Mouse (Mus musculus) heart, embryonic 10.5 days (tissue): Measurements from ENCODE around the gene Loxl1. TPM values are rescaled to one million over a fixed set of nuclear protein-coding genes. Genes with fewer than 3 reads are reported as not detected.
A peak's percentile ranks its signal among the peaks of the same experiment; 100 is the strongest.

ENCODE experiments used
- DNase-seq: peaks from one replicate; pipeline ENCODE4 v3.0.0-alpha.2; 2017; ENCODE audit warnings: low spot score
- H3K27ac ChIP-seq: fragments of 300-500 bp; sonication (generic); 2 replicates; pipeline ENCODE4 v1.5.1; 2016; ENCODE audit warnings: mild to moderate bottlenecking
- H3K27me3 ChIP-seq: fragments of 300-500 bp; sonication (generic); 2 replicates; pipeline ENCODE4 v1.6.1; 2016; ENCODE audit warnings: mild to moderate bottlenecking; ENCODE audit not compliant: poor library complexity, insufficient read depth, severe bottlenecking
- H3K36me3 ChIP-seq: fragments of 300-500 bp; sonication (generic); 2 replicates; pipeline ENCODE4 v1.6.1; 2016; ENCODE audit warnings: mild to moderate bottlenecking, moderate library complexity
- H3K4me1 ChIP-seq: fragments of 300-500 bp; sonication (generic); 2 replicates; pipeline ENCODE4 v1.6.1; 2016; ENCODE audit warnings: mild to moderate bottlenecking
- H3K4me3 ChIP-seq: fragments of 300-500 bp; sonication (generic); 2 replicates; pipeline ENCODE4 v1.5.1; 2016; ENCODE audit warnings: mild to moderate bottlenecking, moderate library complexity
- H3K9me3 ChIP-seq: fragments of 300-500 bp; sonication (generic); 2 replicates; pipeline ENCODE4 v1.6.1; 2016; ENCODE audit warnings: mild to moderate bottlenecking, moderate library complexity
- WGBS: fragments of 180-500 bp; shearing (Covaris S2); methylation state at CpG from one replicate; pipeline ENCODE4 v1.1.7; 2016; 5-methylcytosine and 5-hydroxymethylcytosine counted together
- polyA plus RNA-seq: library from polyadenylated mRNA; unstranded; fragments of >200 nt; fragmentation: Nextera tagmentation; extraction: Ambion mirVana; gene quantifications from 2 replicates; pipeline ENCODE4 v1.2.1, GENCODE M21; 2016

The Loxl1 gene
- polyA plus RNA-seq, 1 experiment from 2014 or later = 35.7 TPM

- Histone ChIP-seq H3K4me1 (peaks cover 39% of the 10 kb centered on the region), H3K4me3 (no peak overlapping the region), H3K36me3 (no peaks in the 10 kb centered on the region), H3K27me3 (no peaks in the 10 kb centered on the region), H3K27ac (peak overlapping the region; percentile 75), H3K9me3 (no peaks in the 10 kb centered on the region)
- 24% methylated on average over 1 of the region's 1 CpGs for WGBS
- no peak for DNase-seq
Observed at GRCm38 (mm10) chr9:58327382-58327781, 14.4 kb upstream of the Loxl1 start.

- WGBS = 3% methylated on average over 4 of the region's 4 CpGs
- Histone ChIP-seq H3K36me3 (no peaks in the 10 kb centered on the region), H3K9me3 (no peaks in the 10 kb centered on the region), H3K27me3 (no peaks in the 10 kb centered on the region), H3K4me1 (peaks cover 39% of the 10 kb centered on the region), H3K27ac (peak overlapping the region; percentile 75), H3K4me3 (no peak overlapping the region)
- DNase-seq = peak; percentile 91
Observed at GRCm38 (mm10) chr9:58326477-58327180, 13.6 kb upstream of the Loxl1 start.

GRCm38 (mm10) chr9:58321681-58322080, 8.7 kb upstream of the Loxl1 start:
- H3K27ac ChIP-seq = no peak overlapping the region
- WGBS = 92% methylated on average over 3 of the region's 3 CpGs
- no peak for DNase-seq
- H3K9me3 ChIP-seq = no peaks in the 10 kb centered on the region
- no peaks in the 10 kb centered on the region for H3K36me3 ChIP-seq
- H3K4me1 ChIP-seq = peaks cover 23% of the 10 kb centered on the region
- H3K27me3 ChIP-seq = peaks cover 4% of the 10 kb centered on the region
- no peak overlapping the region for H3K4me3 ChIP-seq

- Histone ChIP-seq H3K4me3 (no peak overlapping the region), H3K27me3 (peaks cover 8% of the 10 kb centered on the region), H3K36me3 (no peaks in the 10 kb centered on the region), H3K9me3 (no peaks in the 10 kb centered on the region), H3K4me1 (peaks cover 34% of the 10 kb centered on the region), H3K27ac (no peak overlapping the region)
- 77% methylated on average over 3 of the region's 3 CpGs for WGBS
- no peak for DNase-seq
Observed at GRCm38 (mm10) chr9:58318317-58318716, 5.3 kb upstream of the Loxl1 start.

- 63% methylated on average over 3 of the region's 3 CpGs for WGBS
- H3K4me3 ChIP-seq = no peak overlapping the region
Observed at GRCm38 (mm10) chr9:58317381-58317780, 4.4 kb upstream of the Loxl1 start.

GRCm38 (mm10) chr9:58316784-58317183, 3.8 kb upstream of the Loxl1 start:
- H3K9me3 ChIP-seq = no peaks in the 10 kb centered on the region
- 72% methylated on average over 7 of the region's 7 CpGs for WGBS
- no peak overlapping the region for H3K4me3 ChIP-seq
- no peak for DNase-seq
- peaks cover 18% of the 10 kb centered on the region for H3K27me3 ChIP-seq
- H3K4me1 ChIP-seq = peaks cover 49% of the 10 kb centered on the region
- no peaks in the 10 kb centered on the region for H3K36me3 ChIP-seq
- H3K27ac ChIP-seq = 0 out of 2 replicates have a peak overlapping the region, but pooled peaks have one; percentile 26

More at GRCm38 (mm10) chr9:58317381-58317780, 4.4 kb upstream of the Loxl1 start:
- no peak for DNase-seq
- Histone ChIP-seq H3K36me3 (no peaks in the 10 kb centered on the region), H3K27ac (no peak overlapping the region), H3K27me3 (peaks cover 12% of the 10 kb centered on the region), H3K4me1 (peaks cover 43% of the 10 kb centered on the region), H3K9me3 (no peaks in the 10 kb centered on the region)

- WGBS = 92% methylated on average over 2 of the region's 2 CpGs
- Histone ChIP-seq H3K9me3 (no peaks in the 10 kb centered on the region), H3K4me1 (peaks cover 55% of the 10 kb centered on the region), H3K27ac (no peak overlapping the region), H3K4me3 (no peak overlapping the region), H3K27me3 (peaks cover 27% of the 10 kb centered on the region), H3K36me3 (no peaks in the 10 kb centered on the region)
- no peak for DNase-seq
Observed at GRCm38 (mm10) chr9:58315850-58316249, 2.9 kb upstream of the Loxl1 start.

- no peak for DNase-seq
- no peaks in the 10 kb centered on the region for H3K36me3 ChIP-seq
- H3K27ac ChIP-seq = peak overlapping the region; percentile 56
- H3K9me3 ChIP-seq = no peaks in the 10 kb centered on the region
- WGBS = 54% methylated on average over 5 of the region's 5 CpGs
- H3K27me3 ChIP-seq = peaks cover 28% of the 10 kb centered on the region
- H3K4me3 ChIP-seq = no peak overlapping the region
- peaks cover 61% of the 10 kb centered on the region for H3K4me1 ChIP-seq
Observed at GRCm38 (mm10) chr9:58314682-58315360, 1.8 kb upstream of the Loxl1 start.

- H3K4me1 ChIP-seq = peaks cover 85% of the 10 kb centered on the region
- 2% methylated on average over 72 of the region's 72 CpGs for WGBS
- H3K27me3 ChIP-seq = peaks cover 28% of the 10 kb centered on the region
Observed at GRCm38 (mm10) chr9:58312196-58312943, 616 bp downstream of the Loxl1 start.

GRCm38 (mm10) chr9:58311191-58311910, 1.6 kb downstream of the Loxl1 start:
- H3K27ac ChIP-seq = peak overlapping the region; percentile 91
- H3K4me1 ChIP-seq = peaks cover 86% of the 10 kb centered on the region
- 48% methylated on average over 33 of the region's 33 CpGs for WGBS
- no peaks in the 10 kb centered on the region for H3K9me3 ChIP-seq
- peak; percentile 77 for DNase-seq
- peak overlapping the region; percentile 63 for H3K4me3 ChIP-seq
- H3K36me3 ChIP-seq = no peaks in the 10 kb centered on the region
- H3K27me3 ChIP-seq = peaks cover 20% of the 10 kb centered on the region

More at GRCm38 (mm10) chr9:58312196-58312943, 616 bp downstream of the Loxl1 start:
- Histone ChIP-seq H3K9me3 (no peaks in the 10 kb centered on the region), H3K27ac (peak overlapping the region; percentile 91), H3K36me3 (no peaks in the 10 kb centered on the region), H3K4me3 (peak overlapping the region; percentile 63)
- DNase-seq = no peak

- peak overlapping the region; percentile 68 for H3K27ac ChIP-seq
- no peak for DNase-seq
- no peaks in the 10 kb centered on the region for H3K9me3 ChIP-seq
- H3K4me1 ChIP-seq = peaks cover 92% of the 10 kb centered on the region
- peak overlapping the region; percentile 31; the same call in 1 of the 2 replicates for H3K4me3 ChIP-seq
- 76% methylated on average over 14 of the region's 14 CpGs for WGBS
- no peaks in the 10 kb centered on the region for H3K36me3 ChIP-seq
- peaks cover 20% of the 10 kb centered on the region for H3K27me3 ChIP-seq
Observed at GRCm38 (mm10) chr9:58310043-58310660, 2.8 kb downstream of the Loxl1 start.

- H3K9me3 ChIP-seq = no peaks in the 10 kb centered on the region
- 0 out of 2 replicates have a peak overlapping the region, but pooled peaks have one; percentile 20 for H3K4me3 ChIP-seq
- peaks cover 20% of the 10 kb centered on the region for H3K27me3 ChIP-seq
- H3K27ac ChIP-seq = peak overlapping the region; percentile 74
- H3K4me1 ChIP-seq = peaks cover 92% of the 10 kb centered on the region
- no peaks in the 10 kb centered on the region for H3K36me3 ChIP-seq
- no peak for DNase-seq
- WGBS = 29% methylated on average over 6 of the region's 6 CpGs
Observed at GRCm38 (mm10) chr9:58308395-58308794, 4.6 kb downstream of the Loxl1 start.
